Comparison of ENCODE assay signal across 9 mouse cellular contexts in genomic region chr13:97867322-97867962, GRCm38 (mm10).
A peak's percentile ranks its signal among the peaks of the same experiment; 100 is the strongest.
DNase-seq lines count a peak whose midpoint lies in the region.
"Had no signal": no experiment of that assay in that cellular context is flagged by ENCODE, and none has a peak within 500 bp of the region (broad histone marks: within the 10 kb centered on the region; RNA-seq: fewer than 3 reads in every experiment).

No protein-coding gene starts in this region.

- H3K36me3 ChIP-seq in limb, embryonic 10.5 days: no peaks in the 10 kb centered on the region

- peak overlapping the region; percentile 39; the same call in 1 of the 2 replicates for H3K27ac ChIP-seq in limb, embryonic 10.5 days

- WGBS in limb, embryonic 10.5 days: 72% methylated on average over 13 of the region's 13 CpGs

- H3K4me1 ChIP-seq in limb, embryonic 10.5 days: peaks cover 32% of the 10 kb centered on the region

- H3K27me3 ChIP-seq in limb, embryonic 10.5 days (ENCODE audit: low read depth, poor library complexity, severe bottlenecking): no peaks in the 10 kb centered on the region

- no peak overlapping the region for H3K4me3 ChIP-seq in limb, embryonic 10.5 days

- no peaks in the 10 kb centered on the region for H3K9me3 ChIP-seq in limb, embryonic 10.5 days (replicated peaks)

- peak; percentile 25 for DNase-seq in retina, postnatal 1 day
- no peak for DNase-seq in retina, embryonic 14.5 days (ENCODE audit: low spot score)
- DNase-seq in heart, postnatal 10 days: peak; percentile 28 to 35
- DNase-seq in limb, embryonic 10.5 days (ENCODE audit: low spot score): no peak
- no peak for DNase-seq in urinary bladder, postnatal 36 days (ENCODE audit: low spot score in 2 of 2)
- no peak for DNase-seq in spleen, postnatal 10 days (ENCODE audit: low spot score in 2 of 2)
- DNase-seq in left cerebral cortex, adult 18-20 months (ENCODE audit: low spot score in 2 of 2): no peak
- DNase-seq in thymus, postnatal 10 days (ENCODE audit: low spot score in 2 of 2): no peak
- DNase-seq: thymus, postnatal 25 days had no signal

- intact Hi-C loops in heart, postnatal 10 days (cut with DNase I): no loop called here

Comparison
In these comparisons a context has a peak if more than half of its experiments do, and no peak if none do; other contexts are left out.
1. DNase-seq: peak in retina, postnatal 1 day (single experiment) and heart, postnatal 10 days (2 of 2); none in retina, embryonic 14.5 days (single experiment), limb, embryonic 10.5 days (single experiment), urinary bladder, postnatal 36 days (0 of 2), spleen, postnatal 10 days (0 of 2), left cerebral cortex, adult 18-20 months (0 of 2) and thymus, postnatal 10 days (0 of 2).